Mouse (Mus musculus) left cerebral cortex, adult 9 months (tissue): ENCODE measurements around the gene Cntnap2.
A peak's percentile ranks its signal among the peaks of the same experiment; 100 is the strongest.

ENCODE experiments used
- DNase-seq, 2 experiments: peaks; one replicate each; pipeline ENCODE4 v3.0.0; 2022; ENCODE audit warnings: low spot score in 2 of 2

Cntnap2 gene

DNA sequence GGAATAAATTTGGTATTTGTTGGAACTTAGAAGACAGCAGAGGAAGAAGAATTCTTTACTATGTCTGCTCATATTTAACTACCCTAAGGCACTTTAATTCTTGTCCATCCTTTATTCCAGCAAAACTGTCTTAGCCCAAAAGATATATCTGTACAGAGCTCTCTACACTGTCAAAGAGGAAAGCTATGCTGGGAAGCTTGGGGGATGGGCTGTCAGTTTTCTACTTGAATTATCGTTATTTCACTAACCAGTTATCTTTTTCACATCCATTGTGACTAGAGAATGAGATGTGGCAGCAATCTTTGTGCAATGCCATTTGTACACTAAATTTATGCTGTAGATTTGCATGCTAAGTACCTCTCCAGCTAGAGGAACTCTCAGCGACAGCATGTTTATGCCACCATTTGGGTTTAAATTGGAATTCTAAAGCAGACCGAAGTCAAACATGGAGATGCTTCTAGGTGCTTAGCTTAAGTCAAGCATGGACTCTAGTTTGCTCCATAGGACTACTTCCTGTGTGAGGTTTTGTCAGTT lies 268.9 kb downstream of the Cntnap2 start:
- DNase-seq: no peak

DNA sequence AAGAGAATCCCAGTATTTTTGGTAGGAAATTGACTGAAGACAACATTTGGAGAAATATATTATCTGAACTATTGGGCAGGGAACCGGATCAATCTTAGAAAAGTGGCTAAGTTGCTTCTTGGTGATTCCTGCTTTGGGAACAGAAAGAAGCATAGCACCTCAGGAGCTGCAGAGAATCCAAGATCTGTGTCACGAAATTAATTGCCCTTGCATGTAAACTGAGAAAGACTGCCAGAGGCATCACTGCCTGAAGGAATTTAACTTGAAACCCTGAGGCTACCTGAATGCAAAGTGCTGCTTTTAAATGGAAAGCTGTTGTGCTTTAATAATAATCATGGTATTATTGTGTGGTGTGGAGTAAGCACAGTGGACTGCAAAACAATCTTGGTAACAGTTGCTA lies 286.2 kb downstream of the Cntnap2 start:
- no peak for DNase-seq

DNA sequence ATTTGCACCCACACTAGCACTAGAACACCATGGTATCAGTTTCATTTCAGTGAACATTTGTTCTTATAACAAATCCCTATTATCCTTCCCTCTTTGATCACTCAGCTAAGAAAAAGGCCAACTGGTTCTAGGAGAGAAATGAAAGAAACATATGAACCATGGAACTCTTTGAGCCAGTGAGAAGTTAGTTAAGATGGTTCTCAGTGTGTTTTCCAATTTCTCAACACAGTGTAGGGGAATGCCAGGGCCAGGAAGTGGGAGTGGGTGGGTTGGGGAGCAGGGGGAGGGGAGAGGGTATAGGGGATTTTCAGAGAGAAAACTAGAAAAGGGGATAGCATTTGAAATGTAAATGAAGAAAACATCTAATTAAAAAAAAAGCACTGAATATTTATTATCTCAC lies 286.8 kb downstream of the Cntnap2 start:
- DNase-seq: no peak

DNA sequence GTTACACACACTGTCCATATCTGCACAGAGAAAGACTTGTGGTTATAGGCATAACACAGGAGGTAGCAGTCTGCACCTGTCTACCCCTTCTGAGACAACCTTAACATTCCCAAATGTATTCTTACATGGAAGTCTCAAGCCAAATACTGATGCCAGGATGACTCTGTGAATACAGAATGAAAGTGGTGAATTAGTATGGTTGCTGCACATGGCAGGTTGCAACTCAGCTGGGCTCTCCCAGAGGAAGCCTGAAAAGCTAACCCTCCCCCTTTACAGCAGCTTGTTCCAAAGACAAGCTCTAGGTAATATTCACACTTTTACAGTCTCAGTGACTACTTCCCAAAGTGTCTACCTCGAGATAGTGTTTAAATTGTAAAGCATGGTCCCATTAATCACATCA lies 307.3 kb downstream of the Cntnap2 start:
- DNase-seq: no peak

DNA sequence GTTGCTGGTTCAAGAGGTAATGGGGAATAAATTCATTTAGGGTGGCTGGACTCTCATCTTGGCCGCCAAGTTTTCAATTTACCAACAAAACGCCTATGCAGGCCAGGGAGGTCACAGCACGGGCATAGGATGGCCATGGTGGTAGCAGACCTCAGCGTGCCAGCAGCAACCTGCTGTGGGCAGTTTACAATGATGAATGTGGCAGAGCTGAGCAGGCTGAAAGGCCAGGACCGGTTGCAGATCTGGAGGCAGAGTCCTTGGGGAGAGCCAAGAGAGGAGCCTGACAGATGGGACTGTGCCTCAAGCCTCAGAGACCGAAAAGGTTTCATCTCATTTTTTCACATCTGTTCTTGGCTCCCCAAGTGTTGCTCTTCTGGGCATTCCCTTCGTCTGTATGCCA lies 322.0 kb downstream of the Cntnap2 start:
- no peak for DNase-seq

DNA sequence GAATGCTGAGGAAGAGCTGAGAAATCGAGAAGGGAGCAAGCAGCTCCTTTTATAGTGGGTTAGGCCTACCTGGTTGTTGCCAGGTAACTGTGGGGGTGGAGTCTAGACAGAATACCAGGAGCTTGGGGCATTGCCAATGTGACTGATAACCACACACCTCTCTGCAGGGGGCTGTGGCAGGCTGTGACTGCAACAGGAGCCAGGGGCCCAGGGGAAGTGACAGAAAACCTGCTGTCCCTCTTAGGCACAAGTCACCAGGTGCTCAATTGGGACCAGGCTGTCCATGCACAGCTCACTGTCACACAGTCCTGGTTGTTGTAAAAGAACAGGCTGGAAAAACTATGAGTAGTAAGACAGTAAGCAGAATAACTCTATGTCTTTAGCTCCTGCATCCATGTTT lies 329.9 kb downstream of the Cntnap2 start:
- DNase-seq: no peak

DNA sequence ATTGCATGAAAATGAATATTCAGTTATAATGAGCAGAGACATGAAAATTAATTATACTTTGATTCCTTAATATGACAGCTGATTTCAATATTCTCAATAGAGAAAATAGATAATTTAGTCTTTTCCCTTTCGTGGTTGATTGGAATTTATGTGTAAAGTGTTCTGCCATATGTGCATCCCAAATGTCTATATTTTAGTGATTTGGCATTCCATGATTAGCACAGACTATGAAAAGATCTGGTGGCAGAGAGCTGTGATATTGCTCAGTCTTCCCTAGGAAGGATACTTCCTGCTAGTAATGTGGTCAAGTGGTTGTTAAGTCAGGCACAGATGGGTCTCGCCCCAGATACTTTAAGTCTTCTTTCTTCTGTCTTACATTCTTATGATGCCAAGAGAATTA lies 354.5 kb downstream of the Cntnap2 start:
- DNase-seq: no peak

DNA sequence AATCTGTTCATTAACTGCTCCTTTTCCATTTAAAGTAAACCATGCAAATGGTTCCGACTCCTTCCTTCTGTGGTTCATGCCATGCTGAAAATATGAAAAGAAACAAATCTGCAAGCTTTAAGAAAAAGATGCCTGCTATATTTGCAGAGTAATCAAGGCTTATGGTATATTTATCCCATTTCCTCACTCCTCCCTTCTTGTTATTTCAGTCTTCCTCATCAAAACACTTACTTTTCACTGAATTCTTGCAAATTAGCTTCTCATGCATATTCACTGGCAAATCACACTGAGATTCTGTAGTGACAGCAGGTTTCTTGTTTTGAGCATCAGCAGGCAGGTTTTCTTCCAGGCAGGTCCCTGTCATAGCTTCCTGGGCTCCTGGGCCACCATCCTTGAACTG lies 396.3 kb downstream of the Cntnap2 start:
- DNase-seq: peak in 1 of 2 experiments; percentile 18

DNA sequence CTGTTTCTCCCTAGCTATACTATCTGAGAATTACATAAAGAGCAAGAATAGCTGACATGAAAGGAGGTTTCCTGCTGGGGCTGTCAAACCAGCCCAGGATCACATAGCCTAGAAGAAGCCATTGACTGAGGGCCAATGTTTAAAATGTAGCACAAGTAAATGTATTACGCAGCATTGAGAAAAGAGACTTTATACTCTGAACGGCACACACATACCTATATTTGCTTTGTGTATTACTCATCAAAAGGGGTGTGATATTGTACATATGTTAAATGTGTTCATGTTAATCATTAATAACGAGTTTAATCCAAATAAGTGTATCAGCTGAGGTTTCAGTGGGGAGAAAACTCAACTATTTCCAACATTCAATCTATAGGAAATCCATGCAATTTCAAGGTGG lies 459.1 kb downstream of the Cntnap2 start:
- no peak for DNase-seq

DNA sequence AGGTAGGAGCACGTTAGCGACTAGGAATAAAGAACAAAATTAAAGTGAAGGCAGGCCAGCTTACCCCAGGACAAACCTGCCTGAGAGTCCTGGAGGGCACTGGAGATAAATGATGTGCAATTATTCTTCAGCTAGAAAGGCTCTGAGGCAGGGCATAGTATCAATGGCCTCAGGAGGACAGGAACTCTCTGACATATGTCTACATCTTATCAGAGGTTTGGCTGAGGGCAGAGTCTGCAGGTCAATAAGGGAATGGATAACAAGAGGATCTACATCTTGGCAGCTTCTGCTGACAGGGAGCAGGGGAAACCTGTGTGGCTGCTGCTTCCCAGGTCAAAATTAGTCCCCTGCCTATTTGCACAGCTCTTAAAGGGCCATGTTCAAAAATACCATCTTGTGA lies 477.8 kb downstream of the Cntnap2 start:
- no peak for DNase-seq

DNA sequence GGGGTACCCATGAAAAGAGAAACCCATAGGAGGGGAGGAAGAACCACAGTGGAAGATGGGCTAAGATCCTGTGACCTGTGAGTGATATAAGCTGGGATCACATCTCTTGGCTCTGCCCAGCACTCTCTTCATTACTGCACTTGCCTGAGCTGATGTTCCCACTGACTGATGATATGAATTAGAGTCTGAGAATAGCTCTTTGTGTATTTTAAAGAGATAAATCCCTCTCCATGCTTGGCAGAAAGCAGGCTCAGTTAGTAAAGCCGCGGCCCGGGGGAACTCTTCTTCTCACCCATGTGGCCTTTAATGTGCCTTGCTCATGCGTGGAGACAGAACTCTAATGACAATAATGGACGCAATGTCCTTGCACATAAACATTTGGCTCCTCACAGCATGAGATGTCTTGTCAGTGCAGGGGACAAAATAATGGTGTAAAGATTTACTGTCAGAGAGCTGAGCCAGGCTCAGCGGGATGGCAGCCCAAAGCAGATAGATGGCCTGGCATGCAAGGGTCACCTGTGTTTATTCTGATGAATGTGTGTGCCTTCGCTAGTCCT lies 485.2 kb downstream of the Cntnap2 start:
- no peak for DNase-seq

DNA sequence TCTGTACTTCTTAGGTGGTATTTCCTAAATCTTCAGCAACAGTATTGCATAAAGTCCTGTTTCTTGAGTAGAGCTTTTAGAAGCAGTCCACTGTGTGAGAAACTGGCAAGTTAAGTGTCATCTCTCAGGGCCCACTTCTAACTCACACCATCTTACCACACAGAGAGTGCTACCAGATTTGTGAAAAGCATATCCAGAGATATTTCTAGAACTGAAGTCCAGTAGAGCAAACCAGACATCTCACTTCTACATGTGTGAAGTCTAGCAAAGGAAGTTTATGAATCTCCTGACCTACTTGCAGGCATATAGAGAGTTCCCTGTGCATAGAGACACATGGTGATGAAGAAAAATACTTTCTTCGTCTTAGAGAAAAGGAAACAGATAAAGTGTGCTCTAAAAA lies 500.6 kb downstream of the Cntnap2 start:
- DNase-seq: peak in 1 of 2 experiments; percentile 13

DNA sequence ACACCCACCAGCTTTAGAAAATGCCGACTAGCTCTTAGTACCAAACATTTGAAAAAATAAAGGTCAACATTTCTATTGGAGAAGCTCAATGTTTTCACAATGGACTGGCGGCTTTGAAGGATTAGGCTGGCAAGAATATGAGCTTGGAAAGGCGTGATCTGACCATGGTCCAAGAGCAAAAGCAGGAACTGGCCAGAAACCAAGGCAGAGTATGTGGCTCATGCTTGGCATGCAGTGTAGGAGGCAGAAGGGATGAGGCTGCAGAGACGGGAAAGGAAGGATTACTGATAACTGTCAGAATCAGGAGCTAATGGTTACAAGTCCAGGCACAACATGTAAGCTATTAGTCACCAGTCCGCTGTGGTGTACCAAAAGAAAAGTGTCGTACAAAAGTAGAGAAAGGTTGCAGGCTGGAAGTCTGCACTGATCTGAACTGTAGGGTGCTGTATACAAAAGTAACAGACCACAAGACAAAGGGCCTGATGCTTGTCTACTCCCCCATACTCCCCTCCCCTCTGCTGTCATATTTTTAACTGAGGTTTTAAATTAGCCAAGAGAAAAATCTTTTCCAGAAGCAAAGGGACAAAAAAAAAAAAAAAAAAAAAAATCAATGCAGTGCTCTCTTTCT lies 525.4 kb downstream of the Cntnap2 start:
- DNase-seq: no peak

DNA sequence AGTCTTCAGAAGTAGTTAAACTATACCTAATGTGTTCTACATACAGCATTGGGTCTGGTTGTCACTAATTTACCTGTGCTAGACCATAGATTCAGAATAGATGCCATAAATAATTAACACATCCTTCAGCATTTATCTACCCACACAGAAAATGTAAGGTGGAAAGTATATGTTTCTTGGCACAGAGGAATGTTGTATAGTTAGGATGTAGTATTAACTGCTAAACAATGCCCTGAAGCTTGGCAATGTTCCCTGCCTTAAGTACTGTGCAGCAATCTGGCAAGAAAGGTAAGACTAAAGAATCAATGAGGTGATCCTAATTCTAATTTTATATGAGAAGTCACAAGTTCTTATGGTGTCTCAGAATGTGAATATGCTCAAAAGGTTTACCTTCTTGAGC lies 529.9 kb downstream of the Cntnap2 start:
- DNase-seq: no peak

DNA sequence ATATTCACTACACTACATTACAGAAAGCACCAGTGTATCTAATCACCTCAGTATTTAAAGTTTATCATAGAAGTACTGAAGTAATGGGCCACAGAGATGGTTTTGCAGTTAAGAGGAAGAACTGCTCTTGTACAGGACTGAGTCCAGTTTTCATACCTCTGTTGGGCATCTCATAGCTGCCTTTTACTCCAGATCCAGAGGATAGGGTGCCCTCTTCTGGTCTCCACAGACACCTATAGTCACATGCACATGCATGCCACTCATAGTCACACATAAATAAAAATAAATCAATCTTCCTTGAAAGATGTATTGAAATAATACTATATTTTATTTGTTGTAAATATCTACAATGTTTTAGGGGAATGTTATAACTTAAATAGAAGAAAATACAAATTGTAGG lies 587.9 kb downstream of the Cntnap2 start:
- DNase-seq: no peak

DNA sequence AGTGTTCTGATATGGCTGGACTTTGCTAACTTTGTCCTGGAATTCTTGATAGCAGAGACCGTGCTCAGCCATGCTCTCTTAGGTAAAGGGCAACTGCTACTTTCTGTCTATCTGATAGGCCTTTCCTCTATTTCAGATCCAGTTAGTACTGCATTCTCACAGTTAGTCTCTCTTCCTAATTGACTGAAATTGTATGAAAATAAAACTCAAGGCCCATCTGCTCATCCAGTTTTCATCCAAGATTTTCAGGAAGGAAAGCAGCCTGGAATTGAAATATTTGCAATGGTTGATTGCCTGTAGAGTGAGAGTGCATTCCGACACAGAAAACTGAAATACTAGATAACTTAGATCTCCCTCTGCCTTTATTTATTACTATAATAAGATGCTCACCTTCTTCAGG lies 589.3 kb downstream of the Cntnap2 start:
- no peak for DNase-seq

DNA sequence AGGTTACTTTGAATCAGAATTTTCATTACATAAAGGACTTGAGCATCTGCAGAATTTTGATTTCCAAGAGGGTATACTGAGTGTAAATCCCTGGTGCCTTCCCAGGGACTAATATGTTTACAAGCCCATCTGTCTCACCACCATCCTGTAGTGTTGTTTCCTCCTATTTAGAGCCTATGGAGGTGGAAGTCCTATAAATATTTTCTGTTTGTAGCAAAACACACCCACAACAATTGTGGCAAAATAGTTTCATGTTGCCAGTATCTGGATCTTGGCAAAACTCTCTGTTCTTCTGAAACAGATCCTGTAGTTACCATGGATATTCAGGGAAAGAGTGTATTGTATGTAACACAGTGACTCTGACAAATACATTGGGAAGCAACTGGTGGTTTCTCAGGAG lies 641.1 kb downstream of the Cntnap2 start:
- peak; percentile 6 to 7 for DNase-seq

DNA sequence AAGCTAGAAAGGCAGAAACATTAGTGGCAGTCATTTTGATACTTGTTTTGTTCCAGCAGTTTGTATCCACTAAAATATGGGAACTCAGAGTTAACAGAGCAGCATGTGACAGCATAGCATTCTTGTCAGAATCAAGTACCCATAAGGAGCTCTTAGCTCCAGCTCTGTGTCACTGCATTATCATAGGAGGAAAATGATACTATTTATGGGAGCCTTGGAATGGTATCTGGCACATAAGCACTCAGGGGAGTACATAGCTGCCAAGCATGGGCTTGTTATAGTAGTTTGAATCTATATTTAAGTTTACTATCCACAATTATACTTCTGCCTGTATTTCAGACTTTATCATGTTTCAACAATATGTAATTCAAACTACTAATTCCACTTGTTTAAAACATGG lies 732.5 kb downstream of the Cntnap2 start:
- peak in 1 of 2 experiments; percentile 3 for DNase-seq

DNA sequence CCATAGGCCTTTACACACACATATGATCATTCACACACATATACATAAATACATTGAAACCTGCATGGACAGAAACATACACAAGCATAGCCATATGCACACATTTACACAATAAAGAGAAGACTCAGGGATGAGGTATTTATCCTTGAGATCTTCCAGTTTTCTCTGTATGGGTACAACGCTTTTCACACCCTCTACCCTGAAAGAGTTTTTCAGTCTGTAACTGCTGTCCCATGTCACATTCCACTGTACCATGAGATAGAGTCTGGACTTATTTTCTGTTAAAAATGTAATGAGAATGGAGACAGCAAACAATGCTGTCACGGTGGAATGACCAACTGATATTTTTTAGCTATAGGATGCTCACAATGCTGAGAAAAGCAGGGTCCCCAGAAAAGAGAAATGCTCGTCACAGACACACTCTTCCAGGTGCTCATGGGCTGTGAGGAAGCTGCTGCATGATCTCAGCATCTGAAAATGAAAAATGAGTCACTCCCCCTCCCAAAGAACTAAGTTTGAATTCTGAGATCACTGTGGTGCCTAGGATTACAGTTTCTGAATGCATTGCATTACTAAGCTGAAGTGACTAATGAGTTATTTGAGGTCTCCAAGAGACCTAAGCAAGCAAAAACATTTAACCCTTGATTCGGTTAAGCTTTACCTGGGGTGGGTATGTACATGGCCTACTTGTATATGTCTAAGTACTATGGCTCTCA lies 782.6 kb downstream of the Cntnap2 start:
- no peak for DNase-seq

DNA sequence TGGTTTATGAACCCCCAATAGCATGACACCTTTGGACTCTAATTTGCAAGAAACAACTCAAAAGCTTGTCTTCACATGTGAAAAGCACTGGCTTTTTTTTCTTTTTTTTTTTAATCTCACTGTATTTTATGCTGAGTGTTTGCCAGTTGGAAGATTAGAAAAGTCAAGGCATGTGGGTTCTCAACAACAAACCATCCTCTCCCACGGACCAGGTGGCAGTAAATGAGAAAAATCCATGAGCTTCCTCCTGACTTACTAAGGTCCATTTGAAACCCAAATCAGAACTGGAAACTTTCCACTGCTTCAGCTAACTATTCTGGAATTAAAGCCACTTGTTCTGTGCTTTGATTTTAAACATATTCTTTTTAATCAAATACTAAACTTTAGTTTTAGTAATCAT lies 784.6 kb downstream of the Cntnap2 start:
- DNase-seq: no peak

DNA sequence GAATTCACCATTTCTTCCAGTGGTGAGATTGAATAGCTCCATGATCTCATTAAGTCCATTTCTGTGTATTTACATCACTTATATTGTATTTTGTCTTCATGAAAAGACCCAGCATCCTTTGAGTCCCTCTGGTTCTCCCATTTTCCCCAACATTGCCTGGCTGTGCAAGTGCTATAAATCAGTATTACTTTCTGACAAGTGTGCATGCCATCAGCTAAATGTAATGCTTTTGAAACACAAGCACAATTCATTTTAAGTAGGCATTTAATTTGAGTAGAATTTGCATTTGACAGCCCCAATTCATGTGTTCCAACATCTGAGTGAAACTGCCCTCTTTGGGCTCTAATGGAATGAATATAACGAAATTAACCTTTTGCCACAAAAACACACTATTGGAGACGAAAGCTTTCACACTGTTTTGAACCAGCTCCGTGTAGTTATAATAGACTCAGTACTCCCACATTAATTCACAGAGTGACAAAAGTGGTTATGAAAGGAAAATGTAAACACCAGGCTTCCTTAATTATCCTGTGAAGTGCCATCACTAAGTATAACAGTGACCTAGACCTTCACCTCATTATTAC lies 812.3 kb downstream of the Cntnap2 start:
- DNase-seq: no peak

DNA sequence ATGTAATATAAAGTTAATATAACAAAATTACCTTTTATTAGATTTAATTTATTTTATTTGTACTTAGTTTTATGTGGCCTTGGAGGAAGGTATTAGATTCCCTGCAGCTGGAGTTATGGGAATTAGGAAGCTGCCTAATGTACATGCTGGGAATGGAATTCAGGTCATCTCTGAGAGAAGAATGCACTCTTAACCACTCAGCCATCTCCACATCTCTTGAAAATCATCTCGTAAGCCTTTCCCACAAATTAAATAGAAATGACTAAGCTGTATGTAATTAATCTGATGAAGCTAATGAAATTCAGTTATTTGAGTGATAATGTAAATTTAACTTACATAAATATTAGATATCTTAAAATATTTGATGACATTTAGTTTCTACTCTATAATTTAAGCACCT lies 826.3 kb downstream of the Cntnap2 start:
- DNase-seq: no peak

DNA sequence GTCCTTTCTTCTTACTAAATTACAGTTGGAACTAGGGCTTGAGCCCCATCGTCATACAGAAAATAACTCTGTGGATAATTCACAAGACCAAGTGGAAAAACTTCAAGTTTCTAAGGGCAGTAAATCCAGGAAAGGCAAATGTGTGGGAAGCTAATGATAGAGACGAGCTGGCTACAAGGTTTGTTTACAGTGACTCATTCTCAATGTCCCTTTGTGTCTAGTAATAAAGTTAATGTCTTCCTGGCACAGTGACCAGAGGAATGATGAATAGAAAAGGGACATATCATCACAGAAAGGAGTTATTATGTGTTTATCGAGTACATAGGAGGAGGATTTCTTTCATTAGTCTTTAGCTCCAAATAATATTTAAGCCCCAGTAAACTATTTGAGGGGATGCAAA lies 828.7 kb downstream of the Cntnap2 start:
- no peak for DNase-seq
